Mouse (Mus musculus): Measurements from ENCODE around the gene Maco1. TPM values are rescaled to one million over a fixed set of nuclear protein-coding genes. Genes with fewer than 3 reads are reported as not detected.

Gene Maco1
- polyA plus RNA-seq, 1 experiment = 8.1 TPM

DNA sequence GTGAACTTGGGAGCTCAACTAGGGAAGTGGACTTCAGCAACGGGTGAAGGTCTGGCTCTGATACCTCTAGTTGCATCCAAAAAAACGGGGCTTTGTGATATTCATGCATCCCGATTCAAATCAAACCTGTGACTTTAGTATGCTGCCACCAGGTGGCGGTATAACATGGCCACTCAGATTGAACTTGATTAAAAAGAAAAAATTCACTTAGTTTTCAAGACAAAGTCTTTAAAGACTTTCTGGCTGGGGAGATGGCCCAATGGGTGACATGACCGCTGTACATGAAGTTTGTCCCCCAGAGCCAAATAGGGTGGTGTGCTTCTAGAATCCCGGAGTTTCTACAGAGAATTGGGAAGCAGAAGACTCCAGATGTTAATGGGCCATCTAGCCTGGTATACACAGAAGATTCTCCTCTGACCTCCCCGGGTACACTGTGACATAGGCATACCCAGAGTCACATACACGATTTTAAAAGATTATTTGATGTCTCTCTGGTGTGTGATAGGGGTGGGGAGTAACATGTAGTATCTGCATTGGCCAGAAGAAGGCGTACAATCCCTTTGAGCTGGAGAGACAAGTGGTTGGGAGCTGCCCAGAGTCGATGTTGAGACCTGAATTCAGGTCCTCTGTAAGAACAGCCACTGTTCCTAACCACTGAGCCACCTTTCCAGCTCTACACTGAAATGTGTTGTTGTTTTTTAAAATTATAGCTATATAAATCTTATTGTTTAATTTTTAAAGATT is 59.8 kb downstream of the Maco1 start:
- H3K27ac ChIP-seq (ENCODE audit: insufficient read depth, low read depth, low read length) = no peak overlapping the region
- H3K4me1 ChIP-seq (ENCODE audit: control insufficient read depth, insufficient read depth, insufficient read length, low read length) = peaks cover 8% of the 10 kb centered on the region
- H3K27me3 ChIP-seq (ENCODE audit: control insufficient read depth, insufficient read depth, low read length) = no peaks in the 10 kb centered on the region
- no peaks in the 10 kb centered on the region for H3K36me3 ChIP-seq (ENCODE audit: control insufficient read depth, insufficient read depth, low read length)
- WGBS = 34% methylated on average over 10 of the region's 10 CpGs
- H3K4me3 ChIP-seq (ENCODE audit: low read depth, low read length) = no peak overlapping the region
- TF ChIP-seq POLR2A (IDR thresholded peaks at IDR 0.05; ENCODE audit: low read depth, low read length) = no peak
- TF ChIP-seq CTCF (IDR thresholded peaks at IDR 0.05; ENCODE audit: extremely low read depth, insufficient read length, insufficient replicate concordance, low read depth, low read length) = peak; percentile 57; the same call in 1 of the 2 replicates

DNA sequence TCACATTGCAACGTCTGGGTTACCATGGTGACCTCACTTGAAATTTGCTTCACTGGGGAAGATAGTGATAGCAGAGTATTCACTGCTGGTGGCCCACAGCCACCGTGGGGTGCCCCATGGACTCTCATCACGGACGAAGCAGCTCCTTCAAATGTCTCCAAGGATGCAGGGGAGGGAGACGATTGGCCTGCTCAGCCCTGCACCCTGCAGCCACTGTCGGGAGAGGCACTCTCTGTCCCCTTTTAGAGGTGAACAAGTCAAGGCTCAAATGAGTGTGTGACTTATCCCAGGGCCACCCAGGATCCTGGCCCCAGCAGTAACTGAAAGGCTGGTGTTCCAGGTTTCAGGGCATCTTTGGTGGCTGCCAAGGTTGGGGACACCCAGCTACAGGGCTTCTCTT is 61.4 kb downstream of the Maco1 start:
- 76% methylated on average over 6 of the region's 6 CpGs for WGBS
- H3K4me1 ChIP-seq (ENCODE audit: control insufficient read depth, insufficient read depth, insufficient read length, low read length) = peaks cover 6% of the 10 kb centered on the region
- TF ChIP-seq POLR2A (IDR thresholded peaks at IDR 0.05; ENCODE audit: low read depth, low read length) = no peak
- no peak for TF ChIP-seq CTCF (IDR thresholded peaks at IDR 0.05; ENCODE audit: extremely low read depth, insufficient read length, insufficient replicate concordance, low read depth, low read length)
- no peaks in the 10 kb centered on the region for H3K27me3 ChIP-seq (ENCODE audit: control insufficient read depth, insufficient read depth, low read length)
- H3K27ac ChIP-seq (ENCODE audit: insufficient read depth, low read depth, low read length) = no peak overlapping the region
- H3K4me3 ChIP-seq (ENCODE audit: low read depth, low read length) = no peak overlapping the region
- no peaks in the 10 kb centered on the region for H3K36me3 ChIP-seq (ENCODE audit: control insufficient read depth, insufficient read depth, low read length)

GRCm38 (mm10) chr4:134786946-134787345 is 66.2 kb downstream of the Maco1 start:
- Histone ChIP-seq H3K36me3 (ENCODE audit: control insufficient read depth, insufficient read depth, low read length) (no peaks in the 10 kb centered on the region), H3K27me3 (ENCODE audit: control insufficient read depth, insufficient read depth, low read length) (no peaks in the 10 kb centered on the region), H3K27ac (ENCODE audit: insufficient read depth, low read depth, low read length) (no peak overlapping the region), H3K4me1 (ENCODE audit: control insufficient read depth, insufficient read depth, insufficient read length, low read length) (peaks cover 2% of the 10 kb centered on the region; the same call in 1 of the 2 replicates), H3K4me3 (ENCODE audit: low read depth, low read length) (no peak overlapping the region)
- WGBS = 48% methylated on average over 10 of the region's 10 CpGs
- TF ChIP-seq POLR2A (IDR thresholded peaks at IDR 0.05; ENCODE audit: low read depth, low read length) (no peak), CTCF (IDR thresholded peaks at IDR 0.05; ENCODE audit: extremely low read depth, insufficient read length, insufficient replicate concordance, low read depth, low read length) (no peak)

DNA sequence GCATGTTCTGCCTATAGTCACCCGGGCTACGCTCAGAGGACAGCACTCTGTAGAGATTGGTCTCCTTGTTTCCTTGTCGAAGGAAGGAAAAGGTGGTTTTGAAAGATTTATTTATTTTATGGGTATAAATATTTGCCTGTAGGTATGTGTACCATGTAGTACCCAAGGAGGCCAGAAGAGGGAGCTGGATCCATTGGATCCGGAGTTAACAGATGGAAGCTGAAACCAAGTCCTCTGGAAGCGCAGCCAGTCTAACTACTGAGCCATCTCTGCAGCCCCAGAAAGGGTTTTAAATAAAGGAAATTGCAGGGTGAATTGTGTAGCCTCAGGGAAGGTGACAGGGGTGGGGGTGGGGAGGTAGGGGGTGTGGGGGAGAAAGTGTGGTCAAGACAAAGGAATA is 68.4 kb downstream of the Maco1 start:
- peak; percentile 51; the same call in 1 of the 2 replicates for TF ChIP-seq CTCF (IDR thresholded peaks at IDR 0.05; ENCODE audit: extremely low read depth, insufficient read length, insufficient replicate concordance, low read depth, low read length)
- TF ChIP-seq POLR2A (IDR thresholded peaks at IDR 0.05; ENCODE audit: low read depth, low read length) = no peak
- H3K27me3 ChIP-seq (ENCODE audit: control insufficient read depth, insufficient read depth, low read length) = no peaks in the 10 kb centered on the region
- no peak overlapping the region for H3K4me3 ChIP-seq (ENCODE audit: low read depth, low read length)
- no peaks in the 10 kb centered on the region for H3K36me3 ChIP-seq (ENCODE audit: control insufficient read depth, insufficient read depth, low read length)
- no peak overlapping the region for H3K27ac ChIP-seq (ENCODE audit: insufficient read depth, low read depth, low read length)
- peaks cover 6% of the 10 kb centered on the region for H3K4me1 ChIP-seq (ENCODE audit: control insufficient read depth, insufficient read depth, insufficient read length, low read length)
- 67% methylated on average over 5 of the region's 5 CpGs for WGBS

- WGBS = 26% methylated on average over 14 of the region's 14 CpGs
- Histone ChIP-seq H3K27me3 (ENCODE audit: control insufficient read depth, insufficient read depth, low read length) (no peaks in the 10 kb centered on the region), H3K4me3 (ENCODE audit: low read depth, low read length) (no peak overlapping the region), H3K4me1 (ENCODE audit: control insufficient read depth, insufficient read depth, insufficient read length, low read length) (peaks cover 10% of the 10 kb centered on the region; the same call in 1 of the 2 replicates), H3K36me3 (ENCODE audit: control insufficient read depth, insufficient read depth, low read length) (no peaks in the 10 kb centered on the region), H3K27ac (ENCODE audit: insufficient read depth, low read depth, low read length) (no peak overlapping the region)
- no peak for TF ChIP-seq POLR2A (IDR thresholded peaks at IDR 0.05; ENCODE audit: low read depth, low read length)
These were observed 73.8 kb downstream of the Maco1 start for GRCm38 (mm10) chr4:134779136-134779934.

DNA sequence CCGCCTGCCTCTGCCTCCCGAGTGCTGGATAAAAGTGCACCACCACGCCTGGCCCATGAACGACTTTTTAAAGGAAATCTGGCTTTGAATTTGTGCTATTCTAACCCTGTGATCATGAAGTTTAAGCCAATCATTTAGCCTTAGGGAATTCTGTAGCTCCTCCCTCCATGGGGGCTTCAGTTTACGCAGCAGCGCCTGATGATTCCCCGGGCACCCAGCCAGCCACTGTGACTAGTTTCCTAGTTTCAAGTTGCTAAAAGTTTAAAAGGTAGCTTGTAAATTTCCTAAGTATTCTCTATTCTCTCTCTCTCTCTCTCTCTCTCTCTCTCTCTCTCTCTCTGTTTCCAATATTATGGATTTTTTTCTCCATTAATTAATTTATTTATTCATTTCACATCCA is 76.9 kb downstream of the Maco1 start:
- no peak overlapping the region for H3K4me3 ChIP-seq (ENCODE audit: low read depth, low read length)
- no peak for TF ChIP-seq CTCF (IDR thresholded peaks at IDR 0.05; ENCODE audit: extremely low read depth, insufficient read length, insufficient replicate concordance, low read depth, low read length)
- TF ChIP-seq POLR2A (IDR thresholded peaks at IDR 0.05; ENCODE audit: low read depth, low read length) = no peak
- H3K36me3 ChIP-seq (ENCODE audit: control insufficient read depth, insufficient read depth, low read length) = no peaks in the 10 kb centered on the region
- peaks cover 10% of the 10 kb centered on the region; the same call in 1 of the 2 replicates for H3K4me1 ChIP-seq (ENCODE audit: control insufficient read depth, insufficient read depth, insufficient read length, low read length)
- 69% methylated on average over 7 of the region's 7 CpGs for WGBS
- H3K27me3 ChIP-seq (ENCODE audit: control insufficient read depth, insufficient read depth, low read length) = no peaks in the 10 kb centered on the region
- H3K27ac ChIP-seq (ENCODE audit: insufficient read depth, low read depth, low read length) = no peak overlapping the region
